Mouse (Mus musculus) stomach, postnatal 0 days (tissue): ENCODE measurements around the gene Zfp423.

Experiments used
- CTCF ChIP-seq: IDR thresholded peaks from 2 replicates; pipeline ENCODE4 v1.5.1; 2016; ENCODE audit warnings: antibody characterized with exemption, low read depth, mild to moderate bottlenecking, moderate library complexity
- EP300 ChIP-seq: optimal IDR thresholded peaks from 2 replicates; pipeline ENCODE3; 2016; ENCODE audit warnings: antibody characterized with exemption

DNA sequence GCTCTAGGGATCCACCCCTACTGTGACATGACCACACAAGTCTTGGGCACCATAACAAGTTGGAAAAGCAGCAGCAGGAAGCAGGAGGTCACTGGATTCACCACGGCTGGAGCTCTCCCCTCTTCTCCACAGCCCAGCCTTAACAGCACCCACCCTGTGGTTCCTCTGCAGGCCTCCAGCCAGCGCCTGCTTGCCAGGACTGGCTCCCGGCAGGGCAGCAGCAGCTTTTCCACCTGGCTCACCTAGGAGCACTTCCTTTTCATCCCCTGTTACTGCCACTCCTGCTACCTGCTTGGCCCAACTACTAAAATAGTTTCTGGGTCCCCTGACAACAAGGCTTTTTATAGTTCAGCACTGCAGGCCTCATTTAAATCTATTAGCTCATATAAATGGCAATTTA lies 279.4 kb downstream of the Zfp423 start:
- no peak for TF ChIP-seq EP300
- no peak for TF ChIP-seq CTCF
